Mouse (Mus musculus): ENCODE data around the gene Fam136a. TPM values are rescaled to one million over a fixed set of nuclear protein-coding genes. Genes with fewer than 3 reads are reported as not detected.

The Fam136a gene
- polyA plus RNA-seq, 1 experiment from 2014 or later = 182 TPM

GRCm38 (mm10) chr6:86343656-86344055 lies 21.8 kb upstream of the Fam136a start:
- Histone ChIP-seq H3K27me3 (ENCODE audit: insufficient read depth, poor library complexity, severe bottlenecking) (no peaks in the 10 kb centered on the region), H3K36me3 (no peaks in the 10 kb centered on the region), H3K9me3 (no peaks in the 10 kb centered on the region), H3K4me3 (peak overlapping the region; percentile 34), H3K27ac (peak overlapping the region; percentile 2), H3K4me1 (peaks cover 27% of the 10 kb centered on the region)
- 16% methylated on average over 7 of the region's 7 CpGs for WGBS
- DNase-seq (ENCODE audit: low spot score) = no peak

- H3K36me3 ChIP-seq = no peaks in the 10 kb centered on the region
- peak overlapping the region; percentile 57 for H3K27ac ChIP-seq
- no peak overlapping the region for H3K4me3 ChIP-seq
- no peaks in the 10 kb centered on the region for H3K27me3 ChIP-seq (ENCODE audit: insufficient read depth, poor library complexity, severe bottlenecking)
- H3K9me3 ChIP-seq = no peaks in the 10 kb centered on the region
- H3K4me1 ChIP-seq = peaks cover 27% of the 10 kb centered on the region
- 20% methylated on average over 2 of the region's 2 CpGs for WGBS
- DNase-seq (ENCODE audit: low spot score) = no peak
Measured at GRCm38 (mm10) chr6:86346063-86346462, 19.4 kb upstream of the Fam136a start.

- 53% methylated on average over 7 of the region's 7 CpGs for WGBS
- DNase-seq (ENCODE audit: low spot score) = no peak
Measured at GRCm38 (mm10) chr6:86349257-86349656, 16.2 kb upstream of the Fam136a start.

GRCm38 (mm10) chr6:86354948-86355347 lies 10.5 kb upstream of the Fam136a start:
- 0 out of 2 replicates have a peak, but pooled peaks cover 3% of the 10 kb centered on the region for H3K27me3 ChIP-seq (ENCODE audit: insufficient read depth, poor library complexity, severe bottlenecking)
- WGBS = 61% methylated on average over 3 of the region's 3 CpGs

More at GRCm38 (mm10) chr6:86349257-86349656, 16.2 kb upstream of the Fam136a start:
- Histone ChIP-seq H3K27me3 (ENCODE audit: insufficient read depth, poor library complexity, severe bottlenecking) (no peaks in the 10 kb centered on the region), H3K36me3 (no peaks in the 10 kb centered on the region), H3K9me3 (no peaks in the 10 kb centered on the region), H3K27ac (no peak overlapping the region), H3K4me1 (peaks cover 18% of the 10 kb centered on the region), H3K4me3 (no peak overlapping the region)

GRCm38 (mm10) chr6:86356956-86357355 lies 8.5 kb upstream of the Fam136a start:
- Histone ChIP-seq H3K27ac (no peak overlapping the region), H3K27me3 (ENCODE audit: insufficient read depth, poor library complexity, severe bottlenecking) (0 out of 2 replicates have a peak, but pooled peaks cover 3% of the 10 kb centered on the region), H3K4me3 (no peak overlapping the region), H3K4me1 (peaks cover 6% of the 10 kb centered on the region; the same call in 1 of the 2 replicates), H3K9me3 (no peaks in the 10 kb centered on the region), H3K36me3 (no peaks in the 10 kb centered on the region)
- 72% methylated on average over 9 of the region's 9 CpGs for WGBS
- no peak for DNase-seq (ENCODE audit: low spot score)

More at GRCm38 (mm10) chr6:86354948-86355347, 10.5 kb upstream of the Fam136a start:
- DNase-seq (ENCODE audit: low spot score) = no peak
- H3K4me1 ChIP-seq = peaks cover 6% of the 10 kb centered on the region; the same call in 1 of the 2 replicates
- no peak overlapping the region for H3K4me3 ChIP-seq
- no peaks in the 10 kb centered on the region for H3K36me3 ChIP-seq
- H3K9me3 ChIP-seq = no peaks in the 10 kb centered on the region
- H3K27ac ChIP-seq = no peak overlapping the region

GRCm38 (mm10) chr6:86360691-86361090 lies 4.8 kb upstream of the Fam136a start:
- Histone ChIP-seq H3K27ac (no peak overlapping the region), H3K27me3 (ENCODE audit: insufficient read depth, poor library complexity, severe bottlenecking) (0 out of 2 replicates have a peak, but pooled peaks cover 3% of the 10 kb centered on the region), H3K4me3 (no peak overlapping the region), H3K4me1 (peaks cover 6% of the 10 kb centered on the region; the same call in 1 of the 2 replicates), H3K9me3 (no peaks in the 10 kb centered on the region), H3K36me3 (no peaks in the 10 kb centered on the region)
- WGBS = 56% methylated on average over 7 of the region's 7 CpGs
- no peak for DNase-seq (ENCODE audit: low spot score)

GRCm38 (mm10) chr6:86361373-86361772 lies 4.1 kb upstream of the Fam136a start:
- Histone ChIP-seq H3K4me3 (no peak overlapping the region), H3K27ac (no peak overlapping the region), H3K36me3 (no peaks in the 10 kb centered on the region), H3K27me3 (ENCODE audit: insufficient read depth, poor library complexity, severe bottlenecking) (0 out of 2 replicates have a peak, but pooled peaks cover 2% of the 10 kb centered on the region), H3K9me3 (no peaks in the 10 kb centered on the region), H3K4me1 (peaks cover 11% of the 10 kb centered on the region)
- no peak for DNase-seq (ENCODE audit: low spot score)
- WGBS = 86% methylated on average over 7 of the region's 7 CpGs

GRCm38 (mm10) chr6:86364442-86365141 lies 854 bp upstream of the Fam136a start:
- Histone ChIP-seq H3K9me3 (no peaks in the 10 kb centered on the region), H3K27me3 (ENCODE audit: insufficient read depth, poor library complexity, severe bottlenecking) (no peaks in the 10 kb centered on the region), H3K36me3 (peaks cover 19% of the 10 kb centered on the region), H3K4me1 (peaks cover 10% of the 10 kb centered on the region), H3K27ac (peak overlapping the region; percentile 92), H3K4me3 (peak overlapping the region; percentile 80)
- DNase-seq (ENCODE audit: low spot score) = peak; percentile 91
- WGBS = 2% methylated on average over 17 of the region's 17 CpGs

GRCm38 (mm10) chr6:86366125-86366852 lies 843 bp downstream of the Fam136a start:
- Histone ChIP-seq H3K4me3 (peak overlapping the region; percentile 80), H3K27ac (peak overlapping the region; percentile 92), H3K4me1 (peaks cover 17% of the 10 kb centered on the region), H3K36me3 (peaks cover 20% of the 10 kb centered on the region), H3K9me3 (no peaks in the 10 kb centered on the region), H3K27me3 (ENCODE audit: insufficient read depth, poor library complexity, severe bottlenecking) (no peaks in the 10 kb centered on the region)
- WGBS = 43% methylated on average over 25 of the region's 25 CpGs
- no peak for DNase-seq (ENCODE audit: low spot score)

GRCm38 (mm10) chr6:86366853-86367249 lies 1.4 kb downstream of the Fam136a start:
- 66% methylated on average over 2 of the region's 2 CpGs for WGBS
- Histone ChIP-seq H3K4me1 (peaks cover 17% of the 10 kb centered on the region), H3K27ac (peak overlapping the region; percentile 92), H3K27me3 (ENCODE audit: insufficient read depth, poor library complexity, severe bottlenecking) (no peaks in the 10 kb centered on the region), H3K4me3 (peak overlapping the region; percentile 80), H3K9me3 (no peaks in the 10 kb centered on the region), H3K36me3 (peaks cover 20% of the 10 kb centered on the region)
- DNase-seq (ENCODE audit: low spot score) = no peak

- Histone ChIP-seq H3K27me3 (ENCODE audit: insufficient read depth, poor library complexity, severe bottlenecking) (no peaks in the 10 kb centered on the region), H3K4me1 (peaks cover 24% of the 10 kb centered on the region), H3K4me3 (no peak overlapping the region), H3K27ac (no peak overlapping the region), H3K36me3 (peaks cover 24% of the 10 kb centered on the region), H3K9me3 (no peaks in the 10 kb centered on the region)
- WGBS = 91% methylated on average over 5 of the region's 5 CpGs
- no peak for DNase-seq (ENCODE audit: low spot score)
Measured at GRCm38 (mm10) chr6:86368479-86368878, 3.0 kb downstream of the Fam136a start.

- Histone ChIP-seq H3K4me1 (peaks cover 24% of the 10 kb centered on the region), H3K9me3 (no peaks in the 10 kb centered on the region), H3K27ac (peak overlapping the region; percentile 91), H3K4me3 (peak overlapping the region; percentile 97; the same call in 1 of the 2 replicates), H3K36me3 (peaks cover 24% of the 10 kb centered on the region), H3K27me3 (ENCODE audit: insufficient read depth, poor library complexity, severe bottlenecking) (no peaks in the 10 kb centered on the region)
- no peak for DNase-seq (ENCODE audit: low spot score)
- 63% methylated on average over 3 of the region's 3 CpGs for WGBS
Measured at GRCm38 (mm10) chr6:86370093-86370713, 4.8 kb downstream of the Fam136a start.

All from heart, embryonic 10.5 days (tissue).